Mouse (Mus musculus) embryo, embryonic 11.5 days (tissue): ENCODE results near the gene 1110051M20Rik.

Source experiments
- DNase-seq: peaks from one replicate; pipeline ENCODE4 v3.0.0-alpha.2; 2012; ENCODE audit warnings: low read depth, low spot score

Gene 1110051M20Rik

GRCm38 (mm10) chr2:91457656-91458251, 13.2 kb upstream of the 1110051M20Rik start:
- no peak for DNase-seq

DNA sequence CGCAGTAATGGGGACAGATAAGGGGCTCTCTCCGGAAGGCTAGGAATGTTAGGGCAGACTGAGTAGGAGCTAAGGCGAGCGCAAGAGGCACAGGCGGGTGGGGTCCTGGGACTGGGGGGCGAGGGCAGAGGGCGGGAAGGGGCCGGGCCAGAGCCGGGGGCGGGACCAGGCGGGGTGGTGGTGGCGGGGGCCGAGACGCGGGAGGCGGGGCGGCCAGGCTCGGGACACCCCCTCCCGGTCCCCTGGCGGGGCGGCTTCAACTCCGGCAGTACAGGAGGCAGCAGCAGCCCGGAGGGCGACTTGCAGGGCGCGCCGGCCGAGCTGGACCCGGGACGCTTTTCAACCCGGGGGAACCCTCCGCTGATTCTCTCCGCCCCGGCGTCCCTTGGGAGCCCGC, 12.8 kb upstream of the 1110051M20Rik start, which contains the start of gene Lrp4:
TSS of gene Lrp4 (plus strand) at position 253 of the 397 bp plus-strand sequence.
- no peak for DNase-seq

- DNase-seq, result no peak
These were observed 12.1 kb upstream of the 1110051M20Rik start for GRCm38 (mm10) chr2:91456491-91457100.

DNA sequence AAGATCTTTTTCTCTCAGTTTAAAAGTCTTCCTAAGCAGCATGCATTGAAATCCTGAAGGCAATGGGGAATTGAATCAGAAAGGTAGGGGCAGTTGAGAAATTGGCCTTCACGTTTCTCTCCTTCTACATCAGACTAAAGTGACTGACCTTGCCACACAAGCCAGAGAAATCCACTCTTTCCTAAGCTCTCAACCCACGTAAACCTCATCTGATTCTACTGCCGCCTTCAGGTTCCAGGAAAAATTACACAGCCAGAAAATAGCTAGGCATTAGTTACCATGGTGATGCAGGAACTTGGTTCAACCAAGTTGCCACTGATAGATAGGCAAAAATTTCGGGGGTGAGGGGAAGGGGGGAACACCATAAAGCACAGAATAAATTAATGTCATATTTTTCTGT, 11.3 kb upstream of the 1110051M20Rik start:
- DNase-seq, result no peak

GRCm38 (mm10) chr2:91454434-91454833, 9.9 kb upstream of the 1110051M20Rik start:
- DNase-seq, result no peak

DNA sequence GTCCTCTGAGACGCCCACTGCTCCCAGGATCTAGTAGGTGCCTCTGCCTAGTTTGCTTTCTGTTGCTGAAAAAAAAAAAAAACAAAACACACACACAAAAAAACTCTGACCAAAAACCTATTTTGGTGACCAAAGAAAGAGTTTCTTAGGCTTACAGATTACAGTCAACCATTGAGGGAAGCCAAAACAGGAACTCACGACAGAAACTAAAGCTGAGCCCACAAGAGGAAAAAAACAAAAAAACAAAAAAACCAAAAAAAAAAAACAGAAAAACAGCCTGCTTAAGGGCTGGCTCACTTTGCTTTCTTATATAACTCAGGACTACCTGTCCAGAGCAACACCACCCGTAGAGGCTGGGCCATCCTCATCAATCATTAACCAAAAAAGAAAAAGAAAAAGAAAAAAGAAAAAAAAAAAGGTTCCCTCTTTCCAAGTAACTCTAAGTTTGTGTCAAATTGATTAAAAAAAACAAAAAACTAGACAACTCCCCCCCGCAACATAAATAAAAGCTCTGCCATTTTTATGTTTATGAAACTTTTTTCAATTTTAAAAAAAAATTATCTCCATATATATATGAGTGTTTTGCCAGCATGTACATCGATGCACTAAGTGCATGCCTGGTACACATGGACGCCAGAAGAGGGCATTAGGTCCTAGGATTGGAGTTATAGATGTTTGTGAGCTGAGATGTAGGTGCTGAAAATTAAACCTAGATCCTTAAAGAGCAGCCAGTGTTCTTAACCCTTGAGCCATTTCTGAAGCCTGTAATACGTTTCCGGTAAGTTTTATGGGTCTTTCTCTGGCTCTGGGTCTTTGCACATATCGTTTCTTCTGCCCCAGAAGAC, 8.9 kb upstream of the 1110051M20Rik start:
- DNase-seq, result no peak

GRCm38 (mm10) chr2:91452658-91453057, 8.2 kb upstream of the 1110051M20Rik start:
- no peak for DNase-seq

GRCm38 (mm10) chr2:91450316-91450715, 5.8 kb upstream of the 1110051M20Rik start:
- DNase-seq, result no peak

DNA sequence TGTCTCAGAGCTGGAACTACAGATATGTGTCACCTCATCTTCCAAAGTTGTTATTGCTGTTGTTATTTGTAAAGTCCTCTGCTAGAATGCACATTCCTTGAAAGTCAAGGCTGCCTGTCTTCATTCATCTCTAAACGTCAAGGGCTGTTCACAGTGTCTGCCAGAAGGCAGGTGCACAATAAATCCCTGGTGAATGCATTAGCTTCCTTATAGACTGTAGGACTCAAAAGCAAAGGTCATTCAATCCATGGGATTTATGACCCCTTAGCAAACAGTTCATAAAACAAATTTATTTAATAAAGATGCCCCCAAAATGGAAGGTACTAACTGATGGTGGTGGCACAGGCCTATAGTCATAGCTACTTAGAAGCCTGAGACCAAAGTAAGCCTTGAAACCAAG, 5.2 kb upstream of the 1110051M20Rik start:
- no peak for DNase-seq

DNA sequence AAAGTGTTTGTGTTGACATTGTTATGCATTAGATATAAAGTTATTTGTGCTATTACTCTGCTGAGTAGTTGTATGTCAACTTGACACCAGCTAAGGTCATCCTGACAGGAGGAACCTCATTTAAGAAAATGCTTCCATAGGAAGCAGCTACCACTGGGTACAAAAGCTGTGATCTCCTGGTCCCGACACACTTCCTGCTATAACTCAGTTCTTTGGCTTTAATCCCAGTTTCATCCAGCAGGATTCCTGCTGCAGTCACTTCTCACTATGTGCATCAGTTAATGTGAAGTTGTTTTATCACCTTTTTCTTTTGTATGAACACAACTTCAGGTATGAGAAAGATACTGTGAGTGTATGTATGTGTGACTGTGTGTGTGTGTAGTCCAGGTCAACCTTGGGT, 2.3 kb downstream of the 1110051M20Rik start:
- DNase-seq, result no peak

DNA sequence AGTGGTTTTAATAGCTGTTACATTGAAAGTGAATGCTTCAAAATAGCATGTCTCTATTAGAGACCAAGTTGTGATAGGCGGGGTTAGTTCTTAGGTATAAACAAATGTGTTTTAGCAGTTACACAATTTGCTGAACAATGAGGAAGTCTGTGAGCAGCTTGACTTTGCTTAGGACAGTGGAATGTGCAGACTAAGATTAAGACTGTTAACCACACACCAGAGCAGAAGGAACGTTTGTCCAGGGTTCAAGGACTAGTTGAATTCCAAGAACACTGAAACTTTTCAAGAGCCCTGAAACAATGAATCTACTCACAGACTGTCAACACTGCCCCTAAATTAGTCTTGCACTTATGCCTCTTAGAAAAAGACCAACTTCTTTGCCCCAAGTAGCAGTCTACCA, 2.8 kb downstream of the 1110051M20Rik start:
- no peak for DNase-seq

GRCm38 (mm10) chr2:91440686-91441085, 3.8 kb downstream of the 1110051M20Rik start:
- DNase-seq, result no peak

DNA sequence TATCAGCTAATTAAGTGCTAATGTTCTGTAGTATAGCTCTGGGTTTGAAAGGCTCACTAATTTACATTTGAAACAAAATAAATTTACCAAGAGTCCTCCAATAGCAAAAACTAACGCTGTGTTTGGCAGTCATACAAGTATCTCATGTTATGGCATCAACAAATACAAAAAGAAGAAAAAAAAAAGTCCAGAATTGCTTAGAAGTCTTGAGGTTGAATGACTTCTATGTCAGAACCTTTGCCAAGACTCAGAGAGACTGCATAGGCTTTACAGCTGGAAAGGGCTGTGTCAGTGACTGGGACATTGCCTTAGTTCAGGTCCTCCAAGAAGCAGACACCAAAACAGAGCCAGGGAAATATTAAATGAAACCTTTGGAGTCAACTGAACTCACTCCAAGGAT, 4.6 kb downstream of the 1110051M20Rik start:
- DNase-seq, result no peak

DNA sequence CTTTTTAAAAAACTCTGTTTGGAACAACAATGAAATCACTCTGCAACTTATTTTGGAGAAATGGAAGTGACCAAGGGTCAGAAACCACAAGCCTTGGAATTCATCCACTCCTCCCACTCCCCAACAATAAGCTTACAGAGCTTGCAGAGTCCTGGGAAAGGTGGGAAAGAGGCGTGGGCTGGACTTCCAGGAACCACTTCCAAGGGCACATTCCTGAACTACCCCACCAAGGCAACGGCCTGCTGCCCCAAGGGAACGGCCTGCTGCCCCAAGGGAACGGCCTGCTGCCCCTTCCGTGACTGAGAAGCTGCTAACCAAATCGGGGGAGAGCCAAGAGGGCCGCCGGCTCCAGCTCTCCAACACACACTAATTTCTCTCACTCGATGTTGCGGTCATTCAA, 5.2 kb downstream of the 1110051M20Rik start:
- no peak for DNase-seq

- DNase-seq, result no peak
These were observed 7.2 kb downstream of the 1110051M20Rik start for GRCm38 (mm10) chr2:91437116-91437815.

DNA sequence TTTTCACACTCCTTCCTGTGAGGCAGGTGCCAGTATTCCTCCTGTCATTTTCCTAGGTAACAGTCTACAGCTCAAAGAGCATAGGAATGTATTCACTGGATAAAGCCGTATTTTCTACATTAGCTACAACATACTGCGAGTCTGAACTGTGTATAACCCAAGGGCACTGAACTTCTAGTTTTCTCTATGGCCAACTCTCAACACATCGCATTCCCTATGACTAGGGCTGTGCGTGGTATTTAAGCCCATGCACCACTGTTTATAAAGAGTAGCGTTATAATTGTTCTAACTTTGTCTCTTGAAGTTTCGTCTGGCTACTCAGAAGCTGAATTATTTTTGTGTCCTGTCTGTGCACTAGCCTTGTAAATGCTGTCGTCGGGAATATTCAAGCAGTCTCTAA, 7.8 kb downstream of the 1110051M20Rik start:
- no peak for DNase-seq

DNA sequence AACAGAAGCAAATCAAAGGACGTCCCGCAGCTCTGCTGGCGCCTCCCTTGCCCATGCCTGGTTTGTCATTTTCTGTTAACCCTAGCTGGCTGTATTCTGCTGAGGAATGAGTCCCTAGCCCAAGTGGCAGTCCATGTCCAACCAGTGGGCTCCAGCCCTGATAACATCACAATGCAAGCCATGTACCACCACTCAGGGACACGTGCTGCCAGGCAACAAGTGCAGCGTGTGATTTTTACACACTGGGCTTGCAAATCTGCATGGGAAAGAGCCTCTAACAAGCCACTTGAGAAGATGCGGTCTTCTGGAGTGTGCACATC, 13.9 kb downstream of the 1110051M20Rik start:
- no peak for DNase-seq

DNA sequence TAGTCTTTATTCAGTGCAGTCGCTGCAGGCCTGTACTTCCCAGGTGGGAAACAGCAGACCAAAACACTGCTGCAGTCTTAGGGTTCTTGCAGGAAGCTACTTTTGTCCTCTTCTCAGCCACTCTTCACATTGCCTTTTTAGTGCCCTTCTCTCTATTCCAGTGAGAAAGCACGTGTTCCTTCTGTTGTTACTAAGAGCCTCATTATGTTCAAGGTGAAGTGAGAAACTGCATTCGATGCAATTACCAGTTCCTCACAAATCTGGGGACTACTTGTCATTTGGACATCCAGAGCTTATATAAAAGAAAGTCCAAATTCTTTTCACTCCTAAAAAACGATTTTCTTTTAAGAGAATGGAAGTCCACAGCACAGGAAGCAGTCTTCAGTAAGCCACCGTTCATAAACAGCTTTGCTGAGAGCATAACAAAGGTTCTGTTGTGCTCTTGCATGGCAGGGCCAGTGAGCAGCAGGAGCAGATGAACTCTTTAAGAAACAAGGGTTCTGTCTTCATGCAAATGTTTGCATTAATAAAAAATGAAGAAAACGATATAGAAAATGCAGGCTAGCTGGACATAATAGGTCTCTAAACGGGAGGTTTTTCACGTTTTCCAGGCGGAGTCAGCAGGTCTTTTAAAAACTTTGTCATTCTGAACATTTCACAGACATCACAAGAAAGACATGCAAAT, 14.4 kb downstream of the 1110051M20Rik start:
- DNase-seq, result no peak

- no peak for DNase-seq
These were observed 15.4 kb downstream of the 1110051M20Rik start for GRCm38 (mm10) chr2:91429146-91429545.

GRCm38 (mm10) chr2:91426321-91426720, 18.2 kb downstream of the 1110051M20Rik start:
- DNase-seq, result no peak

GRCm38 (mm10) chr2:91424061-91424720, 20.3 kb downstream of the 1110051M20Rik start:
- no peak for DNase-seq
